Mouse (Mus musculus) small intestine, adult 2 months (tissue): ENCODE results near the gene Otud1. TPM values are rescaled to one million over a fixed set of nuclear protein-coding genes. Genes with fewer than 3 reads are reported as not detected.

Experiments
- H3K27ac ChIP-seq: fragments of 200-500 bp; 2 replicates; pipeline ENCODE4 v1.5.1; 2012; ENCODE audit warnings: low read depth, low read length, control low read depth, inconsistent platforms; ENCODE audit not compliant: insufficient read depth
- H3K27me3 ChIP-seq: fragments of 200-500 bp; 2 replicates; pipeline ENCODE4 v1.6.1; 2012; ENCODE audit warnings: mild to moderate bottlenecking, moderate library complexity, low read length, inconsistent platforms; ENCODE audit not compliant: control insufficient read depth, insufficient read depth
- H3K36me3 ChIP-seq: fragments of 200-500 bp; 2 replicates; pipeline ENCODE4 v1.6.1; 2012; ENCODE audit warnings: mild to moderate bottlenecking, low read length, control low read depth, inconsistent platforms; ENCODE audit not compliant: control insufficient read depth, insufficient read depth
- H3K4me1 ChIP-seq: fragments of 200-500 bp; 2 replicates; pipeline ENCODE4 v1.6.1; 2012; ENCODE audit warnings: low read length, inconsistent platforms, mixed read lengths; ENCODE audit not compliant: control insufficient read depth, insufficient read depth, insufficient read length
- H3K4me3 ChIP-seq: fragments of 200-500 bp; 2 replicates; pipeline ENCODE4 v1.5.1; 2012; ENCODE audit warnings: low read depth, mild to moderate bottlenecking, control low read depth, inconsistent platforms, low read length, moderate library complexity
- CTCF ChIP-seq: fragments of 200-500 bp; IDR thresholded peaks from 2 replicates; pipeline ENCODE4 v1.5.1; 2012; ENCODE audit warnings: low read depth, mild to moderate bottlenecking, control low read depth, inconsistent platforms, low read length, moderate library complexity, mixed read lengths; ENCODE audit not compliant: insufficient replicate concordance, insufficient read length; ENCODE audit errors: extremely low read depth
- POLR2A ChIP-seq: fragments of 200-500 bp; IDR thresholded peaks from 2 replicates; pipeline ENCODE4 v1.6.1; 2012; ENCODE audit warnings: low read depth, mild to moderate bottlenecking, control low read depth, inconsistent platforms, low read length, moderate library complexity
- WGBS: fragments of 180-500 bp; shearing (Covaris S2); methylation state at CpG from one replicate; pipeline ENCODE4 v1.1.7; 2018; 5-methylcytosine and 5-hydroxymethylcytosine counted together
- polyA plus RNA-seq: library from polyadenylated mRNA; depleted of rRNA; stranded (reverse); fragments of >200 nt; gene quantifications from 2 replicates; pipeline ENCODE4 v1.2.3, GENCODE M21; 2012

Otud1 gene
- polyA plus RNA-seq, 1 experiment: 6.1 TPM

DNA sequence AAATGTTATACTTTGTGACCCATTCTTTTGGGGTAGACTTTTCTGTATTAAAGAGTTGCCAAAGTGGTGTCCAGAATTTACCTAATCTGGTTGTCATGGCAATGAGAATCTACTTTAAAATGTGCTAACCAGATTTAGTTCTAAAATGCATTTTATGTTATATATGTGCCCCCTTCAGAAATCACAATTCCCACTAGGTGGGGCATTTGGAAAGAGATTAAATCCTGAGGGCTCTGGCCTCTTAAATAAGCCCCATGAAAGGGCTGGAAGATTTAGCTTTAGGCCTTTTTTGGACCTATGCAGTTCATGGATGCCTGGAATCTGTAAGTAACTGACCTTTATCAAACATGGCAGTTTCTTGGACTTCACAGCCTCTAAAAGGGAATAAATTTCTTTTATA, 3.3 kb downstream of the Otud1 start:
- Histone ChIP-seq H3K27ac (no peak overlapping the region), H3K4me3 (no peak overlapping the region), H3K4me1 (peaks cover 2% of the 10 kb centered on the region), H3K27me3 (peaks cover 14% of the 10 kb centered on the region), H3K36me3 (no peaks in the 10 kb centered on the region)
- TF ChIP-seq CTCF (no peak), POLR2A (no peak)

GRCm38 (mm10) chr2:19663146-19663848, 5.7 kb downstream of the Otud1 start:
- H3K36me3 ChIP-seq: no peaks in the 10 kb centered on the region
- TF ChIP-seq CTCF (no peak), POLR2A (no peak)
- WGBS: 67% methylated on average over 4 of the region's 4 CpGs
- peaks cover 11% of the 10 kb centered on the region for H3K27me3 ChIP-seq
- H3K4me3 ChIP-seq: no peak overlapping the region
- no peak overlapping the region for H3K27ac ChIP-seq
- peaks cover 2% of the 10 kb centered on the region for H3K4me1 ChIP-seq

- Histone ChIP-seq H3K4me1 (no peaks in the 10 kb centered on the region), H3K36me3 (no peaks in the 10 kb centered on the region), H3K27me3 (peaks cover 3% of the 10 kb centered on the region), H3K4me3 (no peak overlapping the region), H3K27ac (no peak overlapping the region)
- 74% methylated on average over 6 of the region's 6 CpGs for WGBS
- TF ChIP-seq CTCF (no peak), POLR2A (no peak)
Measured at GRCm38 (mm10) chr2:19664147-19664546, 6.6 kb downstream of the Otud1 start.

DNA sequence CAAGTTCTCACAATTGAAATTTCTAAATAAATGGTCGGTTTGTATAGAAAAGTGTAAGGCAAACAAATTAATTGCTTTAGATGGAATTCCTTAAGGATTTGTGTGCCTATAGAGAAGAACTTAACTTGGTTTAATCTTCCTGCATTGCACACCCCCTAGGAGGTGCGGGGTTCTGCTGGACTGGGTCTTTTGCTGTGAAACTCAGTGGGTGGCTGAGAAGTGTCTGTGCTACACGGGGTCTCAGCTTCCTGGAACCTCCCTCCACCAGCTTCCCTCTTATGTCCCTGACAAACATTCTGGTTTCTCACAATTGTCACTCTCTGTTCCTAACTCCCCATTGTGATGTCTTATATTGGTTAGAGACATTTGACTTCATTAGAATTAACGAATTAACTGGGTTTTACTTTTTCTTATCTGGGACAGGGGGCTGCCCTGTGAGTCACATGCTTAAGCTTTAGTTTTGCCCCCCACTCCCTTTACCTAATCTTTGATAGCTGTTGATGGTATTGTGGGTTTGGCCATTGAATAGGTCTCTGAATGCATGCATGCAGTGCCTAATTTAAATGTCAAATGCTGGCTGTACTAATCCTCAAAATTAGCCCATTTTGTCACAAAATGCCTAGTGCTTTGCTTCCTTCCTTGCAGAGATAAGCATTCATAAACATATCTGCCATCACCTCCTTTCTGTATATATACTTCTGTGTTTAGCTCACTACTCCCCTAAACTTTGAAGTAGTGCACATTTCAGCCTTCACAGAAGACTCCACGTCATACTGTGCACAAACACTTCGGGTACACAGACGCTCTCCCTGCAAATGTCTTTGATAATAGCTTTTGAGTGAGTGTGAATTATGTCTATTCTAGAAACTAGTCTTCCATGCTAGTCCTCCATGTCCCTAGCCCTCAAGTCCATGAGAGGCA, 7.3 kb downstream of the Otud1 start:
- TF ChIP-seq CTCF: no peak
- no peak for TF ChIP-seq POLR2A
- Histone ChIP-seq H3K27ac (no peak overlapping the region), H3K4me3 (no peak overlapping the region), H3K36me3 (no peaks in the 10 kb centered on the region), H3K27me3 (no peaks in the 10 kb centered on the region), H3K4me1 (no peaks in the 10 kb centered on the region)
- 64% methylated on average over 7 of the region's 7 CpGs for WGBS

DNA sequence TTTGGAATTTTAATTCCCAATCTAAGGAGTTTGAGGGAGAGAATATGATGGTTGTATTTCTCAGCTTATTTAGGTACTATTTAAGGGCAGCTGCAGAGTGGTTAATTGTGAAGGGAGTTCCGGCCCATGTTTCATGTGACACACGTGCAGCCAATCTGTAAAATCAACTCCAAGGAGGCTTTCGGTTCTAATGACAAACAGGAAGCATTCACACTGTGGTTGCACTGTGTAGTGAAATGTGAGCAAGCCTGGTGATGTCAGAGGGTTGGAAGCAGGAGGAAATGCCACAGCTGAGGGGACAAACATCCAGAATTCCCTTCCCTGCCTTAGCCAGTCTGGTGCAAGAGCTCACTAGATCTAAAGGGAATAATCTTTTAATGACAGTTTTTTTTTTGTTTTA, 8.3 kb downstream of the Otud1 start:
- 42% methylated on average over 3 of the region's 3 CpGs for WGBS
- Histone ChIP-seq H3K4me1 (no peaks in the 10 kb centered on the region), H3K36me3 (no peaks in the 10 kb centered on the region), H3K27ac (no peak overlapping the region), H3K27me3 (no peaks in the 10 kb centered on the region), H3K4me3 (no peak overlapping the region)
- TF ChIP-seq CTCF: no peak
- no peak for TF ChIP-seq POLR2A

GRCm38 (mm10) chr2:19670851-19671688, 13.5 kb downstream of the Otud1 start:
- 69% methylated on average over 13 of the region's 13 CpGs for WGBS

GRCm38 (mm10) chr2:19682997-19683396, 25.4 kb downstream of the Otud1 start:
- TF ChIP-seq POLR2A (no peak), CTCF (no peak)
- no peak overlapping the region for H3K27ac ChIP-seq
- H3K27me3 ChIP-seq: no peaks in the 10 kb centered on the region
- WGBS: 45% methylated on average over 3 of the region's 3 CpGs
- no peaks in the 10 kb centered on the region for H3K4me1 ChIP-seq
- no peak overlapping the region for H3K4me3 ChIP-seq
- no peaks in the 10 kb centered on the region for H3K36me3 ChIP-seq

More at GRCm38 (mm10) chr2:19670851-19671688, 13.5 kb downstream of the Otud1 start:
- H3K27me3 ChIP-seq: no peaks in the 10 kb centered on the region
- no peaks in the 10 kb centered on the region for H3K36me3 ChIP-seq
- H3K27ac ChIP-seq: no peak overlapping the region
- H3K4me3 ChIP-seq: no peak overlapping the region
- TF ChIP-seq CTCF: no peak
- TF ChIP-seq POLR2A: no peak
- H3K4me1 ChIP-seq: no peaks in the 10 kb centered on the region
